Mouse (Mus musculus) right cerebral cortex, postnatal 14 days (tissue): ENCODE data around the gene Acot6.

Source experiments
- DNase-seq: peaks from one replicate; pipeline ENCODE4 v3.0.0; 2022

Acot6 gene

GRCm38 (mm10) chr12:84154786-84155522, 54.5 kb downstream of the Acot6 start:
- no peak for DNase-seq

DNA sequence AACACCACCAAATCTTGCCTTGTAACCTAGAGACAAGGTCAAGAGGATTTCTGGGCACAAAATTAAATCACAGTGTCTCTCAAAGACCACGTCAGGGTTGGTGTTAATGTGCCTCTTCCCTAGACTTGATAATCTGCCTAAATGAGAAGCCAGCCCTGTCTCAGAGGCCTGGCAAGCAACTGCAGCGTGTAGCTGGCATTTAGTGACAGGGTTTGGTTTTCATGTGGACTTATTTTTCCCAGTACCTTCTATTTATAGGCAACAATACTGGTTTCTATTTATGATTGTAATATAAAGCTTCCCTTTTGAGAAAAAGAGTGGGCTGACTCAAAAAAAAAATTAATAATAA, 55.0 kb downstream of the Acot6 start:
- no peak for DNase-seq

DNA sequence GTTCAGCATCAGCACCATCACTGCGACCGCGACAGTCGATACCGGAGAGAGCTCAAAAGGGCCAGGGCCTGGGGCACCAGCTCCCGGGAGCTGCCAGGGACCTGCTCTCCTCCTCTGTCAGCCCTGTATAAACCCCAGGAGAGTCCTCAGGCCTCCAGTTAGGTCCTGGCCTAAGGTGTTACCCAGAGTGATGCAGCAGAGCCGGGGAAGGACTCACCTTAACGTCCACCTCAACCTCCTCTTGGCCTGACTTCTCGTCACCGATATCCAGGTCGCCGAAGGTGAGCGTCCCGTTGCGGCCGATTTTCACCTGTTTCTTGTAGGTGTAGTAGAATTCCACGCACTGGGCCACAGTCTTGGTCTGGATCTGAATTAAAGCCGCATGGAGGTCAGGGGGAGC, 55.8 kb downstream of the Acot6 start:
- DNase-seq: no peak

GRCm38 (mm10) chr12:84158156-84158555, 57.7 kb downstream of the Acot6 start:
- DNase-seq: no peak

- DNase-seq: no peak
Measured at GRCm38 (mm10) chr12:84160491-84160890, 60.0 kb downstream of the Acot6 start.
